Mouse (Mus musculus) T-cell, adult 2 months (primary cell): ENCODE data around the gene Olfr509.
"Not testable (repeated sequence)": the region's sequence is repeated elsewhere in the genome, so short reads cannot be mapped to it uniquely, and the experiment has no call there.

Source experiments
- DNase-seq: peaks from one replicate; pipeline ENCODE4 v3.0.0; 2022; ENCODE audit warnings: low spot score

Gene Olfr509

GRCm38 (mm10) chr7:108651806-108652205, at the start of gene Olfr509:
TSS of gene Olfr509 (minus strand) at chr7:108651906.
- DNase-seq: no peak

GRCm38 (mm10) chr7:108678886-108679285, 27.2 kb upstream of the Olfr509 start:
- DNase-seq: no peak

- no peak for DNase-seq
Observed at GRCm38 (mm10) chr7:108671058-108671457, 19.4 kb upstream of the Olfr509 start.

GRCm38 (mm10) chr7:108666118-108666517, 14.4 kb upstream of the Olfr509 start, which contains the start of gene Olfr510:
TSS of gene Olfr510 (plus strand) at chr7:108666418.
- DNase-seq: no peak

- DNase-seq: no peak
Observed at GRCm38 (mm10) chr7:108662419-108662818, 10.7 kb upstream of the Olfr509 start.

GRCm38 (mm10) chr7:108629694-108630093, 22.0 kb downstream of the Olfr509 start, which contains the start of gene Olfr508:
TSS of gene Olfr508 (plus strand) at chr7:108629994.
- DNase-seq: no peak

- no peak for DNase-seq
Observed at GRCm38 (mm10) chr7:108621514-108621913, 30.2 kb downstream of the Olfr509 start, which contains the start of gene Olfr507. TSS of gene Olfr507 (plus strand) at chr7:108621814.

GRCm38 (mm10) chr7:108616781-108617180, 34.9 kb downstream of the Olfr509 start:
- peak; percentile 3 for DNase-seq

- no peak for DNase-seq
Observed at GRCm38 (mm10) chr7:108614110-108614509, 37.6 kb downstream of the Olfr509 start.

- no peak for DNase-seq
Observed at GRCm38 (mm10) chr7:108610487-108610886, 41.2 kb downstream of the Olfr509 start, which contains the start of gene Olfr506. TSS of gene Olfr506 (plus strand) at chr7:108610787.

- DNase-seq: not testable (repeated sequence)
Observed at GRCm38 (mm10) chr7:108601916-108602315, 49.8 kb downstream of the Olfr509 start.
